Mouse (Mus musculus) left cerebral cortex, postnatal 4 days (tissue): ENCODE measurements around the gene Rcor2. TPM values are rescaled to one million over a fixed set of nuclear protein-coding genes. Genes with fewer than 3 reads are reported as not detected.

ENCODE experiments used
- DNase-seq: peaks from one replicate; pipeline ENCODE4 v3.0.0-alpha.2; 2022
- intact Hi-C: fragments of 180-260 bp; cut with DNase I; formaldehyde crosslinking; loops from one replicate; pipeline ENCODE4 v1.15.1; 2025
- total RNA-seq, 2 experiments: library from RNA; stranded (reverse); gene quantifications; 2 replicates each; pipeline ENCODE4 v1.2.3; 2021

Rcor2 gene
- total RNA-seq, 2 experiments from 2014 or later, result 29.7 to 30.4 TPM

GRCm38 (mm10) chr19:7288288-7288687 lies 21.2 kb downstream of the Rcor2 start:
- intact Hi-C loops, result no loop called here
- DNase-seq, result no peak

GRCm38 (mm10) chr19:7289767-7290166 lies 22.6 kb downstream of the Rcor2 start:
- DNase-seq, result no peak
- intact Hi-C loops, result no loop called here

GRCm38 (mm10) chr19:7291958-7292709 lies 25.0 kb downstream of the Rcor2 start:
- intact Hi-C loops, result no loop called here
- no peak for DNase-seq

GRCm38 (mm10) chr19:7294098-7294876 lies 27.2 kb downstream of the Rcor2 start:
- intact Hi-C loops, result no loop called here
- no peak for DNase-seq

GRCm38 (mm10) chr19:7295071-7295658 lies 28.0 kb downstream of the Rcor2 start:
- intact Hi-C loops, result no loop called here
- no peak for DNase-seq

GRCm38 (mm10) chr19:7295959-7296358 lies 28.8 kb downstream of the Rcor2 start:
- no peak for DNase-seq
- intact Hi-C loops, result no loop called here

- DNase-seq, result peak; percentile 63
- intact Hi-C loops, result no loop called here
These were observed 31.9 kb downstream of the Rcor2 start for GRCm38 (mm10) chr19:7299052-7299451.

GRCm38 (mm10) chr19:7300078-7300477 lies 33.0 kb downstream of the Rcor2 start:
- DNase-seq, result no peak
- intact Hi-C loops, result no loop called here

- DNase-seq, result no peak
- intact Hi-C loops, result no loop called here
These were observed 34.7 kb downstream of the Rcor2 start for GRCm38 (mm10) chr19:7301647-7302492.

GRCm38 (mm10) chr19:7302493-7302797 lies 35.3 kb downstream of the Rcor2 start:
- intact Hi-C loops, result no loop called here
- no peak for DNase-seq

GRCm38 (mm10) chr19:7303796-7304195 lies 36.7 kb downstream of the Rcor2 start:
- intact Hi-C loops, result no loop called here
- DNase-seq, result no peak

GRCm38 (mm10) chr19:7304801-7305200 lies 37.7 kb downstream of the Rcor2 start:
- DNase-seq, result no peak
- intact Hi-C loops, result no loop called here

- DNase-seq, result no peak
- intact Hi-C loops, result no loop called here
These were observed 38.5 kb downstream of the Rcor2 start for GRCm38 (mm10) chr19:7305380-7306310.

GRCm38 (mm10) chr19:7306968-7307367 lies 39.8 kb downstream of the Rcor2 start:
- no peak for DNase-seq
- intact Hi-C loops, result no loop called here

GRCm38 (mm10) chr19:7307995-7308770 lies 41.1 kb downstream of the Rcor2 start:
- intact Hi-C loops, result no loop called here
- DNase-seq, result peak; percentile 17

- DNase-seq, result no peak
- intact Hi-C loops, result no loop called here
These were observed 42.7 kb downstream of the Rcor2 start for GRCm38 (mm10) chr19:7309738-7310330.

GRCm38 (mm10) chr19:7310704-7311103 lies 43.6 kb downstream of the Rcor2 start:
- intact Hi-C loops, result no loop called here
- DNase-seq, result peak; percentile 56

GRCm38 (mm10) chr19:7311306-7311705 lies 44.2 kb downstream of the Rcor2 start:
- intact Hi-C loops, result no loop called here
- DNase-seq, result peak; percentile 65

- intact Hi-C loops, result no loop called here
- DNase-seq, result no peak
These were observed 46.5 kb downstream of the Rcor2 start for GRCm38 (mm10) chr19:7313660-7314059.
